Mouse (Mus musculus) A20 (cell line): ENCODE results near the gene Treml1.
A peak's percentile ranks its signal among the peaks of the same experiment; 100 is the strongest.

Experiments used
- DNase-seq: peaks from one replicate; pipeline ENCODE4 v3.0.0-alpha.2; 2011; ENCODE audit warnings: low read depth, low spot score

The Treml1 gene

GRCm38 (mm10) chr17:48360462-48360861 is 746 bp downstream of the Treml1 start:
- DNase-seq: no peak

- no peak for DNase-seq
Measured at GRCm38 (mm10) chr17:48362346-48362745, 2.6 kb downstream of the Treml1 start.

- DNase-seq: no peak
Measured at GRCm38 (mm10) chr17:48362966-48363365, 3.2 kb downstream of the Treml1 start.

- DNase-seq: no peak
Measured at GRCm38 (mm10) chr17:48363421-48363965, 3.8 kb downstream of the Treml1 start.

GRCm38 (mm10) chr17:48365511-48366155 is 5.9 kb downstream of the Treml1 start:
- no peak for DNase-seq

- no peak for DNase-seq
Measured at GRCm38 (mm10) chr17:48366806-48367205, 7.1 kb downstream of the Treml1 start.

GRCm38 (mm10) chr17:48371621-48372020 is 11.9 kb downstream of the Treml1 start:
- no peak for DNase-seq

- DNase-seq: no peak
Measured at GRCm38 (mm10) chr17:48372987-48373386, 13.3 kb downstream of the Treml1 start.

GRCm38 (mm10) chr17:48376102-48376501 is 16.4 kb downstream of the Treml1 start:
- DNase-seq: no peak

- DNase-seq: no peak
Measured at GRCm38 (mm10) chr17:48379050-48379449, 19.3 kb downstream of the Treml1 start.

- no peak for DNase-seq
Measured at GRCm38 (mm10) chr17:48385786-48386461, 26.2 kb downstream of the Treml1 start.

GRCm38 (mm10) chr17:48388666-48389065 is 28.9 kb downstream of the Treml1 start:
- no peak for DNase-seq

- no peak for DNase-seq
Measured at GRCm38 (mm10) chr17:48389442-48389841, 29.7 kb downstream of the Treml1 start.

- no peak for DNase-seq
Measured at GRCm38 (mm10) chr17:48391446-48391845, 31.7 kb downstream of the Treml1 start.

GRCm38 (mm10) chr17:48392616-48393015 is 32.9 kb downstream of the Treml1 start:
- DNase-seq: no peak

GRCm38 (mm10) chr17:48401710-48402109 is 42.0 kb downstream of the Treml1 start:
- DNase-seq: peak; percentile 43

GRCm38 (mm10) chr17:48402751-48403150 is 43.0 kb downstream of the Treml1 start:
- DNase-seq: no peak

- DNase-seq: no peak
Measured at GRCm38 (mm10) chr17:48403848-48404247, 44.1 kb downstream of the Treml1 start.

- no peak for DNase-seq
Measured at GRCm38 (mm10) chr17:48404706-48405105, 45.0 kb downstream of the Treml1 start.

- no peak for DNase-seq
Measured at GRCm38 (mm10) chr17:48407154-48407553, 47.4 kb downstream of the Treml1 start.

GRCm38 (mm10) chr17:48407910-48408525 is 48.3 kb downstream of the Treml1 start:
- no peak for DNase-seq

- DNase-seq: peak; percentile 89
Measured at GRCm38 (mm10) chr17:48408526-48409291, 49.0 kb downstream of the Treml1 start.
